Mouse (Mus musculus) erythroblast, embryonic 14.5 days (primary cell): ENCODE measurements around the gene Rcc2.

Experiments used
- GATA1 ChIP-seq: IDR thresholded peaks from 2 replicates; pipeline ENCODE4 v1.6.1; 2012; ENCODE audit warnings: low read length, inconsistent platforms, mixed read lengths
- TAL1 ChIP-seq: IDR thresholded peaks from 3 replicates; pipeline ENCODE4 v1.6.1; 2012; ENCODE audit warnings: low read length, inconsistent platforms, mixed read lengths

GRCm38 (mm10) chr4:140699441-140700127, 757 bp upstream of the Rcc2 start:
- TF ChIP-seq TAL1: no peak
- no peak; the same call in 1 of the 2 replicates for TF ChIP-seq GATA1
